Mouse (Mus musculus): ENCODE results near the gene Nos1ap. TPM values are rescaled to one million over a fixed set of nuclear protein-coding genes. Genes with fewer than 3 reads are reported as not detected.
A peak's percentile ranks its signal among the peaks of the same experiment; 100 is the strongest.

Nos1ap gene
- polyA plus RNA-seq, 1 experiment from 2014 or later: 6.0 TPM

DNA sequence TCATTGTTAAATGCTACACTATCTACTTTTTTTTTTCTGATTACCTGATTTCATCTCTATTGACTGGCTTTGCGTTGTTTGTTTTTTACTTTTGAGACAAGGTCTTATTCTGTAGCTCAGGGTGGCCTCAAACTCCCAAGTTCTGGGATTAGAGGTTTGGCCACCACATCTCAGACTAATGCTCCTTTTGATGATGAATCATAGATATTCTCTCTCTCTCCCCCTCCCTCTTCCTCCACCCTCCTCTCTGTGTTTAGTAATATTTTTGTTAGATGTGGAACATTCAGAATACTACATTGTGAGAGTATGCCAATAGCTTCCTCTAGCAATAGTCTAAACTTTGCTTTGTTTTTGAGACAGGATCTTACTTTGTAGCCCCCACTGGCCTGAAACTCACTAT lies 33.8 kb upstream of the Nos1ap start:
- H3K9ac ChIP-seq (replicated peaks): no peak overlapping the region
- H3K27ac ChIP-seq (ENCODE audit: low read depth): peak overlapping the region; percentile 90
- no peaks in the 10 kb centered on the region for H3K36me3 ChIP-seq (replicated peaks; ENCODE audit: insufficient read depth, low read length)
- 77% methylated on average over 1 of the region's 1 CpGs for WGBS (ENCODE audit: insufficient replicate concordance)
- ATAC-seq (peak; percentile 14; the same call in 1 of the 2 replicates), DNase-seq (no peak)
- no peaks in the 10 kb centered on the region for H3K27me3 ChIP-seq (ENCODE audit: insufficient read depth, low read length)
- TF ChIP-seq CTCF (IDR thresholded peaks at IDR 0.05; ENCODE audit: low read depth): no peak
- no peak for TF ChIP-seq EP300 (IDR thresholded peaks at IDR 0.05; ENCODE audit: low read depth)
- H3K9me3 ChIP-seq (ENCODE audit: low read length): peaks cover 3% of the 10 kb centered on the region; the same call in 1 of the 2 replicates
- peaks cover 18% of the 10 kb centered on the region for H3K4me1 ChIP-seq (ENCODE audit: insufficient read depth)
- H3K4me2 ChIP-seq (ENCODE audit: low read depth, low read length): peak overlapping the region; percentile 36
- H3K4me3 ChIP-seq (ENCODE audit: low read depth, low read length): no peak overlapping the region

DNA sequence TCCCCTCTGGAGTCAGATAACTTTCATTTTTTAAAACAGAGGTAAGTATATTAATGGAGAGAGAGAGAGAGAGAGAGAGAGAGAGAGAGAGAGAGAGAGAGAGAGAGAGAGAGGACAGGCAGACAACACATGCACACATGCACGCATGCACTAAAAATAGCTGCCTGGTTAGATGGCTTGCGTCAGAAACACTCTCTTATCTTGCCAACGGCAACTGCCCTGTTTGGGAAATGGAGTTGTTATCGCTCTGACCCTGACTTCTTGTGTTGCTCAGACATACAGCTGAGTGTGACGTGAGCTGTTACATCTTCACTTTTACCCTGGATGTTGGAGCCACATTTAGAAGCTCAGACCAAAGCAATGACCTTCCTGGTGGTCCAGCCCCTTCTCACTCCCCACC lies 33.3 kb upstream of the Nos1ap start:
- Histone ChIP-seq H3K27me3 (ENCODE audit: insufficient read depth, low read length) (no peaks in the 10 kb centered on the region), H3K27ac (ENCODE audit: low read depth) (peak overlapping the region; percentile 90), H3K4me1 (ENCODE audit: insufficient read depth) (peaks cover 17% of the 10 kb centered on the region), H3K36me3 (replicated peaks; ENCODE audit: insufficient read depth, low read length) (no peaks in the 10 kb centered on the region), H3K9me3 (ENCODE audit: low read length) (peaks cover 3% of the 10 kb centered on the region; the same call in 1 of the 2 replicates), H3K4me2 (ENCODE audit: low read depth, low read length) (peak overlapping the region; percentile 36), H3K9ac (replicated peaks) (no peak overlapping the region), H3K4me3 (ENCODE audit: low read depth, low read length) (no peak overlapping the region)
- DNase-seq (peak; percentile 68), ATAC-seq (peak; percentile 100)
- 4% methylated on average over 5 of the region's 5 CpGs for WGBS (ENCODE audit: insufficient replicate concordance)
- TF ChIP-seq CTCF (IDR thresholded peaks at IDR 0.05; ENCODE audit: low read depth) (no peak), EP300 (IDR thresholded peaks at IDR 0.05; ENCODE audit: low read depth) (peak; percentile 98)

- no peak for DNase-seq
- Histone ChIP-seq H3K4me1 (ENCODE audit: insufficient read depth) (peaks cover 16% of the 10 kb centered on the region), H3K36me3 (replicated peaks; ENCODE audit: insufficient read depth, low read length) (no peaks in the 10 kb centered on the region), H3K27ac (ENCODE audit: low read depth) (no peak overlapping the region), H3K4me3 (ENCODE audit: low read depth, low read length) (no peak overlapping the region), H3K9me3 (ENCODE audit: low read length) (peaks cover 3% of the 10 kb centered on the region; the same call in 1 of the 2 replicates), H3K4me2 (ENCODE audit: low read depth, low read length) (no peak overlapping the region), H3K9ac (replicated peaks) (no peak overlapping the region), H3K27me3 (ENCODE audit: insufficient read depth, low read length) (no peaks in the 10 kb centered on the region)
- ATAC-seq: no peak
- 63% methylated on average over 2 of the region's 2 CpGs for WGBS (ENCODE audit: insufficient replicate concordance)
- TF ChIP-seq EP300 (IDR thresholded peaks at IDR 0.05; ENCODE audit: low read depth): no peak
- TF ChIP-seq CTCF (IDR thresholded peaks at IDR 0.05; ENCODE audit: low read depth): no peak
Observed at GRCm38 (mm10) chr1:170619686-170620374, 30.2 kb upstream of the Nos1ap start.

DNA sequence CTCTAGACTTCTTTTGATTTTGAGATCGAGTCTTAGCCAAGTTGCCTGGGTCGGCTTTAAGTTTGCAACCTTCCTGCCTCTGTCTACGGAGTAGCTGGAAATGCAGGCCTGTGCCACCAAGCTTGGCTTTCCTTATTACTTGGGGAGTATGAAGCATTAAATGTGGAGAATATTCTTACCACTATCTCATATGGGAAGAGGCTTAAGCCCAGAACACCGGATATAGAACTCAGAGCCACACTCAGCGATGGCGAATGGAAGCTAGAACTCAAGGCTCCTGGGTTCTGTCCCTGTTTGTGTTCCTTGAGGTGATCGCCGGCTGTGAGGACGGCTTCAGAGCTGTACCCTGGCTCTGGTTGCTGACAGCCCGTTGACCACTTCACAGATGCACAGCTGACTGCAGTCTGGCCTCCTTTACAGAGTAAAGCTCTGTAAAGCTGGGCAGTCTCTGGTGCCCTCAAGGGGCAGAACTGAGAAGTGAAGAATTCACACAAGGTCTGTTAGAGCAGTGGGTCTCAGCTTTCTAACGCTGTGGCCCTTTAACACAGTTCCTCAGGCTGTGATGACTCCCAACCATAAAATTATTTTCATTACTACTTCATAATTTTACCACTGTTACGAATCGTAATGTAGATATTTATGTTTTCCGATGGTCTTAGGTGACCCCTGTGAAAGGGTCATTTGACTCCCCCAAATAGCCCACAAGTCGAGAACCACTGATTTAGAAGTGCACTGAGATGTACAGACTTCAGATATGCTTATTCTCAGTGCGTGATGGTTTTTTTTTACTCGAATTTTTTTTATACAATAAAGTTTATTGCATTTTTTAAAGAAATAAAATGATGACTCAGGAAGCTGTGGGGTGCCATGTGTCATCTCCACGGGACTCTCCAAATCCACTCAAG lies 23.6 kb upstream of the Nos1ap start:
- no peak overlapping the region for H3K9ac ChIP-seq (replicated peaks)
- H3K4me2 ChIP-seq (ENCODE audit: low read depth, low read length): no peak overlapping the region
- TF ChIP-seq CTCF (IDR thresholded peaks at IDR 0.05; ENCODE audit: low read depth) (peak; percentile 97), EP300 (IDR thresholded peaks at IDR 0.05; ENCODE audit: low read depth) (no peak)
- ATAC-seq: peak; percentile 46; the same call in 1 of the 2 replicates
- peaks cover 18% of the 10 kb centered on the region for H3K4me1 ChIP-seq (ENCODE audit: insufficient read depth)
- no peaks in the 10 kb centered on the region for H3K27me3 ChIP-seq (ENCODE audit: insufficient read depth, low read length)
- no peak overlapping the region for H3K27ac ChIP-seq (ENCODE audit: low read depth)
- 60% methylated on average over 18 of the region's 18 CpGs for WGBS (ENCODE audit: insufficient replicate concordance)
- no peaks in the 10 kb centered on the region for H3K9me3 ChIP-seq (ENCODE audit: low read length)
- peak; percentile 71 for DNase-seq
- H3K36me3 ChIP-seq (replicated peaks; ENCODE audit: insufficient read depth, low read length): no peaks in the 10 kb centered on the region
- no peak overlapping the region for H3K4me3 ChIP-seq (ENCODE audit: low read depth, low read length)

GRCm38 (mm10) chr1:170611631-170612030 lies 22.0 kb upstream of the Nos1ap start:
- no peaks in the 10 kb centered on the region for H3K9me3 ChIP-seq (ENCODE audit: low read length)
- TF ChIP-seq CTCF (IDR thresholded peaks at IDR 0.05; ENCODE audit: low read depth) (no peak), EP300 (IDR thresholded peaks at IDR 0.05; ENCODE audit: low read depth) (no peak)
- no peak overlapping the region; the same call in 1 of the 2 replicates for H3K9ac ChIP-seq (replicated peaks)
- WGBS (ENCODE audit: insufficient replicate concordance): 80% methylated on average over 3 of the region's 3 CpGs
- H3K27me3 ChIP-seq (ENCODE audit: insufficient read depth, low read length): no peaks in the 10 kb centered on the region
- no peak overlapping the region for H3K4me3 ChIP-seq (ENCODE audit: low read depth, low read length)
- H3K4me2 ChIP-seq (ENCODE audit: low read depth, low read length): no peak overlapping the region
- ATAC-seq (no peak), DNase-seq (no peak)
- 0 out of 2 replicates have a peak overlapping the region, but pooled peaks have one; percentile 79 for H3K27ac ChIP-seq (ENCODE audit: low read depth)
- peaks cover 19% of the 10 kb centered on the region for H3K4me1 ChIP-seq (ENCODE audit: insufficient read depth)
- no peaks in the 10 kb centered on the region for H3K36me3 ChIP-seq (replicated peaks; ENCODE audit: insufficient read depth, low read length)

GRCm38 (mm10) chr1:170610695-170611094 lies 21.0 kb upstream of the Nos1ap start:
- 49% methylated on average over 3 of the region's 3 CpGs for WGBS (ENCODE audit: insufficient replicate concordance)
- no peak overlapping the region for H3K9ac ChIP-seq (replicated peaks)
- H3K9me3 ChIP-seq (ENCODE audit: low read length): no peaks in the 10 kb centered on the region
- TF ChIP-seq EP300 (IDR thresholded peaks at IDR 0.05; ENCODE audit: low read depth) (no peak), CTCF (IDR thresholded peaks at IDR 0.05; ENCODE audit: low read depth) (no peak)
- peak; percentile 52 for ATAC-seq
- H3K27ac ChIP-seq (ENCODE audit: low read depth): peak overlapping the region; percentile 79
- H3K27me3 ChIP-seq (ENCODE audit: insufficient read depth, low read length): no peaks in the 10 kb centered on the region
- DNase-seq: no peak
- H3K4me2 ChIP-seq (ENCODE audit: low read depth, low read length): 0 out of 2 replicates have a peak overlapping the region, but pooled peaks have one; percentile 35
- no peaks in the 10 kb centered on the region for H3K36me3 ChIP-seq (replicated peaks; ENCODE audit: insufficient read depth, low read length)
- no peak overlapping the region for H3K4me3 ChIP-seq (ENCODE audit: low read depth, low read length)
- peaks cover 19% of the 10 kb centered on the region for H3K4me1 ChIP-seq (ENCODE audit: insufficient read depth)

Data from liver, postnatal 0 days (tissue).